24 mouse cellular contexts compared by ENCODE assay signal in genomic region chr1:127192396-127192795, GRCm38 (mm10).
"Had no signal": no experiment of that assay in that cellular context is flagged by ENCODE, and none has a peak within 500 bp of the region (broad histone marks: within the 10 kb centered on the region; RNA-seq: fewer than 3 reads in every experiment).

No protein-coding gene starts in this region.

- H3K4me3 ChIP-seq: gastrocnemius, adult 2 months; heart, embryonic 10.5 days; heart, embryonic 12.5 days; hindbrain, embryonic 13.5 days; hindbrain, embryonic 15.5 days; kidney, embryonic 15.5 days; limb, embryonic 13.5 days; limb, embryonic 15.5 days had no signal

- DNase-seq: gastrocnemius, adult 2 months; gastrocnemius, postnatal 10 days; gastrocnemius, postnatal 25 days; heart, adult 18-20 months; heart, postnatal 10 days; kidney, adult 11 months; kidney, adult 2 months; kidney, adult 9 months; kidney, postnatal 14 days; kidney, postnatal 36 days; layer of hippocampus, adult 9-11 months; layer of hippocampus, postnatal 36 days; left cerebral cortex, postnatal 4 days had no signal

- H3K9me3 ChIP-seq: heart, embryonic 10.5 days; heart, embryonic 12.5 days; hindbrain, embryonic 13.5 days; hindbrain, embryonic 15.5 days; kidney, embryonic 15.5 days; limb, embryonic 13.5 days; limb, embryonic 15.5 days had no signal

- H3K4me2 ChIP-seq: heart, embryonic 12.5 days; hindbrain, embryonic 13.5 days; hindbrain, embryonic 15.5 days; kidney, embryonic 15.5 days; limb, embryonic 13.5 days; limb, embryonic 15.5 days had no signal

- H3K27me3 ChIP-seq: heart, embryonic 12.5 days; hindbrain, embryonic 13.5 days; hindbrain, embryonic 15.5 days; kidney, embryonic 15.5 days; limb, embryonic 13.5 days; limb, embryonic 15.5 days had no signal

- H3K36me3 ChIP-seq: heart, embryonic 10.5 days; heart, embryonic 12.5 days; hindbrain, embryonic 13.5 days; hindbrain, embryonic 15.5 days; kidney, embryonic 15.5 days; limb, embryonic 13.5 days; limb, embryonic 15.5 days had no signal

- H3K27ac ChIP-seq: gastrocnemius, adult 2 months; heart, embryonic 10.5 days; hindbrain, embryonic 13.5 days; hindbrain, embryonic 15.5 days; hindbrain, postnatal 0 days; kidney, embryonic 15.5 days; kidney, postnatal 0 days; limb, embryonic 13.5 days; limb, embryonic 15.5 days; liver, embryonic 14.5 days had no signal

- ATAC-seq: hindbrain, postnatal 0 days; intestine, embryonic 16.5 days had no signal

- H3K9ac ChIP-seq: heart, embryonic 12.5 days; hindbrain, embryonic 13.5 days; hindbrain, embryonic 15.5 days; kidney, embryonic 15.5 days; limb, embryonic 13.5 days; limb, embryonic 15.5 days; liver, embryonic 14.5 days had no signal

- H3K4me1 ChIP-seq: heart, embryonic 10.5 days; heart, embryonic 12.5 days; hindbrain, embryonic 13.5 days; hindbrain, embryonic 15.5 days; kidney, embryonic 15.5 days; limb, embryonic 13.5 days; limb, embryonic 15.5 days had no signal
